Mouse (Mus musculus) kidney, adult 2 months (tissue): ENCODE data around the gene Cryzl1. TPM values are rescaled to one million over a fixed set of nuclear protein-coding genes. Genes with fewer than 3 reads are reported as not detected.

Experiments used
- DNase-seq: peaks from one replicate; pipeline ENCODE4 v3.0.0; 2021
- H3K27ac ChIP-seq: fragments of 200-500 bp; 2 replicates; pipeline ENCODE4 v1.5.1; 2012; ENCODE audit warnings: low read depth, low read length, control low read depth, inconsistent platforms; ENCODE audit not compliant: insufficient read depth
- H3K27me3 ChIP-seq: fragments of 200-500 bp; replicated peaks from 2 replicates; pipeline ENCODE4 v1.6.1; 2012; ENCODE audit warnings: mild to moderate bottlenecking, moderate library complexity, low read length, inconsistent platforms; ENCODE audit not compliant: control insufficient read depth, insufficient read depth
- H3K36me3 ChIP-seq: fragments of 200-500 bp; 2 replicates; pipeline ENCODE4 v1.6.1; 2012; ENCODE audit warnings: mild to moderate bottlenecking, moderate library complexity, low read length, inconsistent platforms; ENCODE audit not compliant: control insufficient read depth, insufficient read depth
- H3K4me1 ChIP-seq: fragments of 200-500 bp; 2 replicates; pipeline ENCODE4 v1.6.1; 2011; ENCODE audit warnings: low read length; ENCODE audit not compliant: control insufficient read depth, insufficient read depth
- H3K4me3 ChIP-seq: fragments of 200-500 bp; 2 replicates; pipeline ENCODE4 v1.5.1; 2011; ENCODE audit warnings: mild to moderate bottlenecking, low read depth, low read length, control low read depth; ENCODE audit not compliant: insufficient read depth
- CTCF ChIP-seq: fragments of 200-500 bp; conservative IDR thresholded peaks from 2 replicates; pipeline ENCODE4 v1.5.1; 2011; ENCODE audit warnings: low read depth, mild to moderate bottlenecking, control low read depth, low read length, moderate library complexity, mixed read lengths; ENCODE audit not compliant: insufficient read depth, insufficient read length
- POLR2A ChIP-seq: fragments of 200-500 bp; IDR thresholded peaks from one replicate; pipeline ENCODE4 v1.6.1; 2011; ENCODE audit warnings: low read depth, low read length, control low read depth
- WGBS: fragments of 180-500 bp; shearing (Covaris S2); methylation state at CpG from one replicate; pipeline ENCODE4 v1.1.7; 2018; 5-methylcytosine and 5-hydroxymethylcytosine counted together
- polyA plus RNA-seq: library from polyadenylated mRNA; depleted of rRNA; stranded (reverse); fragments of >200 nt; gene quantifications from 2 replicates; pipeline ENCODE4 v1.2.3, GENCODE M21; 2012

Gene Cryzl1
- polyA plus RNA-seq, 1 experiment = 29.5 TPM

DNA sequence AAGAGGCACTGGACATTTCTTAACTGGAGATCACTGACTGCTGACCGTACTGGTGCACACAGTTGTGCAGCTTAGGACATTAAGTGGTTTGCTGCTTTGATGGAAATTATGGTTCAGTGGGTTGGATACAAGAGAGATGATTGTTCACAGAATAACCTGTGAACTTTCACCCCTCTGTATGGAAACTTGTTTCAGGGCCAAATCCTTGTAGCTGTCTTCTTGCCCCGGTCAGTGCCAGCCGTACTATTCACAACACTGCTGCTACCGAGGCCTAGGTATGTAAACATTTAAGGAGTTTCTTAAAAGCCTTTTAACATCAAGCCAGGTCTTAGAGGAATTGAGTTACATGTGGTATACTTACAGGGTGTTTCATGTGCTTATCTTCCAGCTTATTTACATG is 54.3 kb downstream of the Cryzl1 start:
- WGBS = 43% methylated on average over 4 of the region's 4 CpGs
- peaks cover 31% of the 10 kb centered on the region for H3K36me3 ChIP-seq
- H3K4me3 ChIP-seq = no peak overlapping the region
- DNase-seq = peak; percentile 55
- no peaks in the 10 kb centered on the region for H3K4me1 ChIP-seq
- TF ChIP-seq CTCF = no peak
- no peak for TF ChIP-seq POLR2A
- no peaks in the 10 kb centered on the region for H3K27me3 ChIP-seq
- no peak overlapping the region for H3K27ac ChIP-seq

DNA sequence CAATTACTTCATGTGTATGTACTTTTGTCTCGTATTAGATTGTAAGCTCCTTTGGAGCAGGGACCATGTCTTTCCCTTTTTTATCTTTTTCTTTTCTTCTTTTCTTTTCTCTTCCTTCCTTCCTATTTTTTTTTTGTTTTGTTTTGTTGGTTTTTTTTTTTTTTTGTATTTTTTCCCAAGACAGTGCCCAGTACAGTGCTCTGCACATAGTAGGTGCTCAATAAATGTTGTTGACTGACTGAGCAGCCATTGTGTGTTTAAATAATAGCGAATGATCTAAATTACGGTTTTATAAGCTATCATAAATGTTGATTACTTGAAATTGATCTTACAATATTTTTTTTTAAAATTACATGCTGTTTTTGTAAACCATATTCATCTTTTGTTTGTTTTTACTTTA is 65.0 kb downstream of the Cryzl1 start:
- Histone ChIP-seq H3K27ac (no peak overlapping the region), H3K36me3 (peaks cover 30% of the 10 kb centered on the region), H3K4me1 (no peaks in the 10 kb centered on the region), H3K27me3 (no peaks in the 10 kb centered on the region), H3K4me3 (no peak overlapping the region)
- TF ChIP-seq POLR2A = no peak
- no peak for TF ChIP-seq CTCF
- DNase-seq = no peak
- 92% methylated on average over 3 of the region's 3 CpGs for WGBS

DNA sequence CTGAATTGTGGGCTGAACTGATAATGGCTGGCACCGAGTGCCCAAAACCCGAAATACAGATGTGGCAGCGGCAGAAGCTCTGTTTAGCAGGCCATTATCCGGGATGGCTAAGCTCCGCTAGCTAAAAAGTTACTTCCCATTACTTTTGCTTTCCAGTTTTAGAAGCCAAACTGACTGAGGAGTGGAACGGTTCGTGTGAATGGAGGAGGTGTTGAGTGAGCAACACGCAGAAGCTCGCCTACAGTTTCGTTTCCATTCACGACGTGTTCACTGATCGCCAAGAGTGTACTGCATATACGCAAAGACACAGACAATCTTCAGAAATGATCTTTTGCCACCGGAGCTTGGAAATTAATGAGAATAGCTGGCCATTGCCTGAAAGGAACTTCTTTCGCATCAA is 66.4 kb downstream of the Cryzl1 start:
- peaks cover 37% of the 10 kb centered on the region for H3K36me3 ChIP-seq
- no peaks in the 10 kb centered on the region for H3K27me3 ChIP-seq
- no peaks in the 10 kb centered on the region for H3K4me1 ChIP-seq
- DNase-seq = no peak
- no peak overlapping the region for H3K27ac ChIP-seq
- WGBS = 91% methylated on average over 16 of the region's 16 CpGs
- no peak overlapping the region for H3K4me3 ChIP-seq
- TF ChIP-seq CTCF (no peak), POLR2A (no peak)

DNA sequence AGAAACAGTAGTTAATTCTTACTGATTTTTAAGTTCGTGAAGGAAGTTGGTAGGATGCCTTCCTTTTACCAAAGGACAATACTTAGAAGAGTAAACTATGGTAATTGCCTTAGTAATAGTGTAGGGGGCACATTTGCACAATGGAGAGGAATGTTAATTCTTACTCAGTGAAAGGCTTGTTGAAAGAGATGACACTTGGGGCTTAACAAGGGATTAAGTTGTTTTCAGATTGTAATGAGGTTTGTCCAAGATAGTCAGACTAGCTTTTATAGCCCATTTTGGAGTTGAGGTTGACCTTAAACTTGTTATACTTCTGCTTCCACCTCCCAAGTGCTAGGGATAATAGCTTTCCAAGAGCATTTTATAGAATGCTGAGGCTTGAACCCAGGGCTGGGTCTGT is 67.4 kb downstream of the Cryzl1 start:
- no peaks in the 10 kb centered on the region for H3K27me3 ChIP-seq
- 62% methylated on average over 1 of the region's 1 CpGs for WGBS

DNA sequence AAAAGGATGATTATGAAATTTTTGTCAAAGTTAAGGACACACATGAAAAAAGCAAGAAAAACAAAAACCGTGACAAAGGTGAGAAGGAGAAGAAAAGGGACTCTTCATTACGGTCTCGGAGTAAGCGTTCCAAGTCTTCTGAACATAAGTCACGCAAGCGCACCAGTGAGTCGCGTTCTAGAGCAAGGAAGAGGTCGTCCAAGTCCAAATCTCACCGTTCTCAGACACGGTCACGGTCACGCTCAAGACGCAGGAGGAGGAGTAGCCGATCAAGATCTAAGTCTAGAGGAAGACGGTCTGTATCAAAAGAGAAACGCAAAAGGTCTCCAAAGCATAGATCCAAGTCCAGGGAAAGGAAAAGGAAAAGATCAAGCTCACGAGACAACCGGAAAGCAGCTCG is 69.0 kb downstream of the Cryzl1 start:
- Histone ChIP-seq H3K27me3 (no peaks in the 10 kb centered on the region), H3K4me3 (no peak overlapping the region), H3K4me1 (no peaks in the 10 kb centered on the region), H3K36me3 (peaks cover 32% of the 10 kb centered on the region), H3K27ac (no peak overlapping the region)
- TF ChIP-seq CTCF = no peak
- TF ChIP-seq POLR2A = no peak
- 97% methylated on average over 20 of the region's 20 CpGs for WGBS
- no peak for DNase-seq

More for the DNA sequence above, 67.4 kb downstream of the Cryzl1 start:
- no peak for DNase-seq
- H3K36me3 ChIP-seq = peaks cover 39% of the 10 kb centered on the region
- no peak overlapping the region for H3K27ac ChIP-seq
- no peak for TF ChIP-seq CTCF
- TF ChIP-seq POLR2A = no peak
- no peaks in the 10 kb centered on the region for H3K4me1 ChIP-seq
- no peak overlapping the region for H3K4me3 ChIP-seq

DNA sequence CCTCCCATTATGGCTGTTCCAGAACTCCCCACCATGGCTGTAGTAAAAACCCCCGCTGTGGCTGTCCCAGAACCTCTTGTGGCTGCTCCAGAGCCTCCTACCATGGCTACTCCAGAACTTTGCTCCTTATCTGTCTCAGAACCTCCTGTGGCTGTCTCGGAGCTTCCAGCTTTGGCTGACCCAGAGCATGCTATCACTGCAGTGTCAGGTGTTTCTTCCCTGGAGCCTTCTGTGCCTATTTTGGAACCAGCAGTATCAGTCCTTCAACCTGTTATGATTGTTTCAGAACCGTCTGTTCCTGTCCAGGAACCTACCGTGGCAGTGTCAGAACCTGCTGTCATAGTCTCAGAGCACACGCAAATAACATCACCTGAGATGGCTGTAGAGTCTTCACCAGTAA is 70.3 kb downstream of the Cryzl1 start:
- no peak for TF ChIP-seq POLR2A
- TF ChIP-seq CTCF = no peak
- no peak overlapping the region for H3K27ac ChIP-seq
- no peak for DNase-seq
- 90% methylated on average over 5 of the region's 5 CpGs for WGBS
- no peaks in the 10 kb centered on the region for H3K27me3 ChIP-seq
- H3K36me3 ChIP-seq = peaks cover 28% of the 10 kb centered on the region
- H3K4me1 ChIP-seq = no peaks in the 10 kb centered on the region
- no peak overlapping the region for H3K4me3 ChIP-seq

DNA sequence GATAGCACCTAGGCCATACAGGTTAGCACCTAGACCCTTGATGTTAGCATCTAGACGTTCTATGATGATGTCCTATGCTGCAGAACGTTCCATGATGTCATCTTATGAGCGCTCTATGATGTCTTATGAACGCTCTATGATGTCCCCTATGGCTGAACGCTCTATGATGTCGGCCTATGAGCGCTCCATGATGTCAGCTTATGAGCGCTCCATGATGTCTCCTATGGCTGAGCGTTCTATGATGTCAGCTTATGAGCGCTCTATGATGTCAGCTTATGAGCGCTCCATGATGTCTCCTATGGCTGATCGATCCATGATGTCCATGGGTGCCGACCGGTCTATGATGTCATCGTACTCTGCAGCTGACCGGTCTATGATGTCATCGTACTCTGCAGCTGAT is 71.5 kb downstream of the Cryzl1 start:
- no peak overlapping the region for H3K4me3 ChIP-seq
- TF ChIP-seq CTCF (no peak), POLR2A (no peak)
- H3K27me3 ChIP-seq = no peaks in the 10 kb centered on the region
- no peak overlapping the region for H3K27ac ChIP-seq
- H3K36me3 ChIP-seq = peaks cover 26% of the 10 kb centered on the region
- no peak for DNase-seq
- H3K4me1 ChIP-seq = no peaks in the 10 kb centered on the region
- WGBS = 97% methylated on average over 17 of the region's 17 CpGs

DNA sequence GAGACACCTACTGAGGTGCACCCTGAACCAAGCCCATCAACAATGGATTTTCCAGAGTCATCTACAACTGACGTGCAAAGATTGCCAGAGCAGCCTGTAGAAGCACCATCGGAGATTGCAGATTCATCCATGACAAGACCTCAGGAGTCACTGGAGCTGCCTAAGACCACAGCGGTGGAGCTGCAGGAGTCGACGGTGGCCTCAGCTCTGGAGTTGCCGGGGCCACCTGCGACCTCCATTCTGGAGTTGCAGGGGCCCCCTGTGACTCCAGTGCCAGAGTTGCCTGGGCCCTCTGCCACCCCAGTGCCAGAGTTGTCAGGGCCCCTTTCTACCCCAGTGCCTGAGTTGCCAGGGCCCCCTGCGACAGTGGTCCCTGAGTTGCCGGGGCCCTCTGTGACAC is 73.5 kb downstream of the Cryzl1 start:
- Histone ChIP-seq H3K27me3 (no peaks in the 10 kb centered on the region), H3K4me1 (no peaks in the 10 kb centered on the region), H3K36me3 (peaks cover 23% of the 10 kb centered on the region), H3K4me3 (no peak overlapping the region), H3K27ac (no peak overlapping the region)
- TF ChIP-seq CTCF = no peak
- TF ChIP-seq POLR2A = no peak
- DNase-seq = no peak
- WGBS = 97% methylated on average over 9 of the region's 9 CpGs
